Comparison of ENCODE assay signal across 8 mouse cellular contexts in the genomic region with DNA sequence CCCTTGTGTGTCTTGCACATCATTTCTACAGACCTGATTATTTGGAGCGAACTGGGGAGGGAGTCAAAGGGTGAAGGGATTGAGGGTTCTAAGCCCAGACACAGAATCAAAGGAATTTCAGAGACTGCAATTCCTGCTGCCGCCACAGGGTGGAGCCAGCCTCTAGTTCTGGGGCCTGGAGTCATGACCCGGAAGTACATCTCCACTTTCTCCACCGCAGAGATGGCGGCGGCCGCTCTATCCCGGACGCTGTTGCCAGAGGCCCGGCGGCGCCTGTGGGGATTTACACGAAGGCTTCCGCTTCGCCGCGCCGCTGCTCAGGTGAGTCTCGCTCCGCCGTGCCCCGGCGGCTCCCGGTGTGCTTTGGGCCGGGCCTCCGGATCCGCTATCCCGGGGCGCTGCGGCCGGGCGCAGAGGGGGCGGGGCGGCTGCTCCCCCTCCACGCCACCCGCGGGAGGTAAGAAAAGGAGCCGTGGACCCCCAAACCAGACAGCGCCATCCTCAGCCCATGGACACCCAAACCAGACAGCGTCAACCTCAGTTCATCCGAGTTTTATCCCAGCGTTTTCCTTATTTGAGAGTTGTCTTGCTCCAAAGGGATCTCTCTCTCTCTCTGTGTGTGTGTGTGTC. TPM values are rescaled to one million over a fixed set of nuclear protein-coding genes. Genes with fewer than 3 reads are reported as not detected.
DNase-seq lines count a peak whose midpoint lies in the region; ATAC-seq and TF ChIP-seq lines count a peak whose summit lies in the region.

Gene Pmpcb, plus strand, starts transcription at position 186 of the 630 bp plus-strand sequence.

- peak within 1 kb of the TSS; percentile 77 to 96 for H3K4me3 ChIP-seq in MEL (ENCODE audit: control insufficient read depth in 1 of 2, insufficient read depth in 1 of 2, low read depth in 2 of 2, low read length in 2 of 2)
- peak within 1 kb of the TSS; percentile 94 for H3K4me3 ChIP-seq in cerebellum, adult 2 months (replicated peaks; ENCODE audit: insufficient read depth, low read depth, low read length)
- peak within 1 kb of the TSS; percentile 91 for H3K4me3 ChIP-seq in lung, embryonic 16.5 days (ENCODE audit: low read length)

- H3K27ac ChIP-seq in MEL (ENCODE audit: control insufficient read depth, low read depth, low read length), result peak within 1 kb of the TSS; percentile 55; the same call in 1 of the 2 replicates
- peak within 1 kb of the TSS; percentile 58; the same call in 1 of the 2 replicates for H3K27ac ChIP-seq in cerebellum, adult 2 months (ENCODE audit: insufficient read depth, low read length)
- peak within 1 kb of the TSS; percentile 66 for H3K27ac ChIP-seq in lung, embryonic 16.5 days (ENCODE audit: low read length)

- no peak for TF ChIP-seq EP300 in MEL (IDR thresholded peaks at IDR 0.05; ENCODE audit: low read depth in 1 of 2, low read length in 2 of 2)

- no peaks in the 10 kb centered on the region for H3K9me3 ChIP-seq in MEL (replicated peaks; ENCODE audit: insufficient read depth, low read length)
- no peaks in the 10 kb centered on the region for H3K9me3 ChIP-seq in lung, embryonic 16.5 days (ENCODE audit: control insufficient read depth, low read length)

- H3K9ac ChIP-seq in MEL (ENCODE audit: control insufficient read depth, low read depth, low read length, poor library complexity, severe bottlenecking), result peak within 1 kb of the TSS; percentile 97
- peak within 1 kb of the TSS; percentile 89 for H3K9ac ChIP-seq in lung, embryonic 16.5 days (ENCODE audit: low read length)

- H3K79me2 ChIP-seq in MEL (ENCODE audit: control insufficient read depth, insufficient read depth, low read length, poor library complexity), result peaks cover 16% of the 10 kb centered on the region

- H3K4me2 ChIP-seq in lung, embryonic 16.5 days (ENCODE audit: low read depth, low read length), result peak within 1 kb of the TSS; percentile 71

- under 1% methylated on average over 42 of the region's 42 CpGs for WGBS in cerebellum, adult 2 months
- under 1% methylated on average over 32 of the region's 42 CpGs for WGBS in lung, embryonic 16.5 days

- TF ChIP-seq CTCF in MEL (IDR thresholded peaks at IDR 0.05 in 2 of 3, conservative IDR thresholded peaks at IDR 0.05 in 1 of 3; ENCODE audit: control insufficient read depth in 1 of 3, insufficient read depth in 1 of 3, low read depth in 2 of 3, low read length in 3 of 3, poor library complexity in 1 of 3, severe bottlenecking in 1 of 3), result peak; percentile 85 to 91 (median 86)
- peak; percentile 83 for TF ChIP-seq CTCF in cerebellum, adult 2 months (IDR thresholded peaks at IDR 0.05; ENCODE audit: borderline replicate concordance, insufficient read depth, low read depth, low read length)

- peak; percentile 51 for TF ChIP-seq RAD21 in MEL (IDR thresholded peaks at IDR 0.05; ENCODE audit: low read depth, low read length)

- H3K36me3 ChIP-seq in MEL (ENCODE audit: control insufficient read depth in 1 of 2, insufficient read depth in 2 of 2, low read length in 2 of 2), result peaks cover 0 to 9% of the 10 kb centered on the region in 2 experiments; a peak in 3 of 4 replicates
- H3K36me3 ChIP-seq in lung, embryonic 16.5 days (ENCODE audit: control insufficient read depth, insufficient read depth, low read length), result peaks cover 17% of the 10 kb centered on the region; the same call in 1 of the 2 replicates

- peak; percentile 82 to 89 for ATAC-seq in hematopoietic stem cell, adult 5-6 weeks (replicated peaks in 1 of 2; ENCODE audit: insufficient read depth in 1 of 2, low FRiP score in 2 of 2, low TSS enrichment in 1 of 2, low read depth in 1 of 2, poor library complexity in 2 of 2, severe bottlenecking in 2 of 2)
- peak; percentile 89 for ATAC-seq in lung, embryonic 16.5 days (ENCODE audit: low read depth)

- peaks cover 0 to 14% of the 10 kb centered on the region in 2 experiments; a peak in 3 of 4 replicates for H3K4me1 ChIP-seq in MEL (ENCODE audit: control insufficient read depth in 1 of 2, insufficient read depth in 2 of 2, low read length in 2 of 2)
- H3K4me1 ChIP-seq in cerebellum, adult 2 months (ENCODE audit: control insufficient read depth, insufficient read depth, low read length), result peaks cover 8% of the 10 kb centered on the region; the same call in 1 of the 2 replicates
- peaks cover 7% of the 10 kb centered on the region for H3K4me1 ChIP-seq in lung, embryonic 16.5 days (replicated peaks; ENCODE audit: control insufficient read depth, insufficient read depth, low read length)

- DNase-seq in MEL (ENCODE audit: low read depth, low spot score), result peak; percentile 96
- peak; percentile 85 to 93 for DNase-seq in cerebellum, adult 2 months
- DNase-seq in forelimb bud, embryonic 11.5 days (ENCODE audit: low read depth, low spot score), result peak; percentile 87
- DNase-seq in layer of hippocampus, adult 9-10 months (ENCODE audit: low spot score), result peak; percentile 93
- peak; percentile 75 for DNase-seq in ovary, postnatal 10 days (ENCODE audit: low spot score)
- peak; percentile 84 to 89 for DNase-seq in thymus, postnatal 10 days (ENCODE audit: low spot score in 2 of 2)

- no peaks in the 10 kb centered on the region for H3K27me3 ChIP-seq in MEL (ENCODE audit: control insufficient read depth in 1 of 2, insufficient read depth in 2 of 2, low read length in 2 of 2)
- no peaks in the 10 kb centered on the region for H3K27me3 ChIP-seq in cerebellum, adult 2 months (ENCODE audit: control insufficient read depth, insufficient read depth, low read length)
- H3K27me3 ChIP-seq in lung, embryonic 16.5 days (ENCODE audit: control insufficient read depth, insufficient read depth, low read depth, low read length), result no peaks in the 10 kb centered on the region

- peak; percentile 76 to 83 for TF ChIP-seq POLR2A in MEL (IDR thresholded peaks at IDR 0.05; ENCODE audit: control insufficient read depth in 1 of 2, insufficient read depth in 1 of 2, low read depth in 1 of 2, low read length in 2 of 2, poor library complexity in 1 of 2)
- TF ChIP-seq POLR2A in cerebellum, adult 2 months (IDR thresholded peaks at IDR 0.05; ENCODE audit: borderline replicate concordance, insufficient read depth, low read length), result peak; percentile 39; the same call in 1 of the 2 replicates

TF ChIP-seq in MEL, 35 proteins besides CTCF, POLR2A, EP300 and RAD21:
- TF ChIP-seq KAT2A (conservative IDR thresholded peaks at IDR 0.05; ENCODE audit: low read depth, low read length) (peak; percentile 73; the same call in 1 of the 2 replicates), MYB (IDR thresholded peaks at IDR 0.05; ENCODE audit: low read depth, low read length) (no peak), ZC3H11A (IDR thresholded peaks at IDR 0.05; ENCODE audit: low read depth, low read length) (peak; percentile 44; the same call in 1 of the 2 replicates), RCOR1 (IDR thresholded peaks at IDR 0.05; ENCODE audit: low read depth, low read length) (no peak), ZKSCAN1 (IDR thresholded peaks at IDR 0.05; ENCODE audit: low read depth, low read length) (no peak), TBP (IDR thresholded peaks at IDR 0.05; ENCODE audit: low read depth, low read length) (peak; percentile 78; the same call in 1 of the 2 replicates), ZMIZ1 (IDR thresholded peaks at IDR 0.05; ENCODE audit: low read depth, low read length) (no peak), MEF2A (IDR thresholded peaks at IDR 0.05; ENCODE audit: extremely low read depth, insufficient replicate concordance, low read depth, low read length, poor library complexity, severe bottlenecking) (no peak), HCFC1 (IDR thresholded peaks at IDR 0.05; ENCODE audit: low read depth, low read length) (peak; percentile 93), NRF1 (IDR thresholded peaks at IDR 0.05; ENCODE audit: insufficient read depth, low read depth, low read length, poor library complexity, severe bottlenecking) (no peak), MYC (IDR thresholded peaks at IDR 0.05; ENCODE audit: low read depth, low read length) (peak; percentile 26; the same call in 1 of the 2 replicates), TAL1 (IDR thresholded peaks at IDR 0.05; ENCODE audit: low read length) (no peak), ELF1 (IDR thresholded peaks at IDR 0.05; ENCODE audit: low read depth, low read length) (peak; percentile 87), E2F4 (IDR thresholded peaks at IDR 0.05; ENCODE audit: borderline replicate concordance, low read depth, low read length) (no peak), MXI1 (IDR thresholded peaks at IDR 0.05; ENCODE audit: low read depth, low read length) (peak; percentile 30), TCF12 (IDR thresholded peaks at IDR 0.05; ENCODE audit: low read depth, low read length) (0 out of 2 replicates have a peak, but pooled peaks have one; percentile 35), SIN3A (IDR thresholded peaks at IDR 0.05; ENCODE audit: low read length) (peak; percentile 72), ZNF384 (IDR thresholded peaks at IDR 0.05; ENCODE audit: low read depth, low read length) (no peak), UBTF (IDR thresholded peaks at IDR 0.05; ENCODE audit: borderline replicate concordance, insufficient read depth, low read depth, low read length) (0 out of 2 replicates have a peak, but pooled peaks have one; percentile 46), MAX (IDR thresholded peaks at IDR 0.05; ENCODE audit: low read length) (no peak), NELFE (IDR thresholded peaks at IDR 0.05; ENCODE audit: low read depth, low read length) (peak; percentile 72), USF2 (IDR thresholded peaks at IDR 0.05; ENCODE audit: borderline replicate concordance in 1 of 2, insufficient read depth in 1 of 2, low read depth in 1 of 2, low read length in 2 of 2) (no peak), CHD1 (IDR thresholded peaks at IDR 0.05; ENCODE audit: low read depth, low read length) (no peak), CHD2 (IDR thresholded peaks at IDR 0.05; ENCODE audit: low read length) (no peak), SMC3 (IDR thresholded peaks at IDR 0.05; ENCODE audit: low read depth, low read length) (peak; percentile 63), GABPA (IDR thresholded peaks at IDR 0.05; ENCODE audit: low read depth, low read length) (no peak)

RNA-seq across cellular contexts. Expression of gene Pmpcb, which starts in this region (rescaled TPM):
- 162 and 169 TPM in 2 replicates for total RNA-seq in MEL (2012; rRNA removed)
- polyA plus RNA-seq in MEL (2012; ENCODE audit: insufficient read depth in 1 of 2, insufficient read length in 2 of 2, low read depth in 1 of 2, low replicate concordance in 2 of 2, missing spikeins in 1 of 2), result 100 to 1,000 TPM; 172 to 265 TPM
- polyA plus RNA-seq in cerebellum, adult 2 months (2012; rRNA removed), result 76.7 and 81.8 TPM in 2 replicates
- total RNA-seq in hematopoietic stem cell, adult 5-6 weeks (2017), result 96.5 and 138 TPM in 2 replicates
- polyA plus RNA-seq in lung, embryonic 16.5 days (2015; fragmentation: Nextera tagmentation; extraction: Ambion mirVana), result 74.2 and 76.1 TPM in 2 replicates

Comparison
In these comparisons a context has a peak if more than half of its experiments do, and no peak if none do; other contexts are left out.
1. Peak in every context shown above with its lines: DNase-seq, ATAC-seq, H3K4me3 ChIP-seq and H3K27ac ChIP-seq.